In genomic region chr19:46764763-46765117, GRCm38 (mm10) we compare ENCODE assay signal across 10 mouse cellular contexts. TPM values are rescaled to one million over a fixed set of nuclear protein-coding genes. Genes with fewer than 3 reads are reported as not detected.
DNase-seq lines count a peak whose midpoint lies in the region; ATAC-seq and TF ChIP-seq lines count a peak whose summit lies in the region.
"Had no signal": no experiment of that assay in that cellular context is flagged by ENCODE, and none has a peak within 500 bp of the region (broad histone marks: within the 10 kb centered on the region; RNA-seq: fewer than 3 reads in every experiment).

No protein-coding gene starts in this region.

- no peak for TF ChIP-seq CTCF in brain, embryonic 14.5 days (IDR thresholded peaks at IDR 0.05; ENCODE audit: borderline replicate concordance, extremely low read depth, insufficient read depth, insufficient read length)

- 70% methylated on average over 9 of the region's 9 CpGs for WGBS in kidney, embryonic 16.5 days
- WGBS in forebrain, embryonic 13.5 days, result 49% methylated on average over 9 of the region's 9 CpGs
- WGBS in midbrain, embryonic 13.5 days, result 46% methylated on average over 9 of the region's 9 CpGs

- H3K4me1 ChIP-seq in kidney, embryonic 16.5 days (ENCODE audit: insufficient read depth, low read length), result peaks cover 22% of the 10 kb centered on the region
- H3K4me1 ChIP-seq in forebrain, embryonic 13.5 days, result peaks cover 33% of the 10 kb centered on the region
- H3K4me1 ChIP-seq in midbrain, embryonic 13.5 days (replicated peaks), result peaks cover 40% of the 10 kb centered on the region

- 0 out of 2 replicates have a peak, but pooled peaks cover 7% of the 10 kb centered on the region for H3K27me3 ChIP-seq in kidney, embryonic 16.5 days (ENCODE audit: insufficient read depth, low read length)
- H3K27me3 ChIP-seq in forebrain, embryonic 13.5 days, result peaks cover 26% of the 10 kb centered on the region
- peaks cover 18% of the 10 kb centered on the region for H3K27me3 ChIP-seq in midbrain, embryonic 13.5 days

- no peak for TF ChIP-seq POLR2A in brain, embryonic 14.5 days (IDR thresholded peaks at IDR 0.05; ENCODE audit: borderline replicate concordance, extremely low read depth, insufficient read depth, insufficient read length, poor library complexity, severe bottlenecking)

- H3K36me3 ChIP-seq in kidney, embryonic 16.5 days (ENCODE audit: insufficient read depth, low read length), result no peaks in the 10 kb centered on the region
- no peaks in the 10 kb centered on the region for H3K36me3 ChIP-seq in forebrain, embryonic 13.5 days (ENCODE audit: poor library complexity, severe bottlenecking)
- no peaks in the 10 kb centered on the region for H3K36me3 ChIP-seq in midbrain, embryonic 13.5 days
- H3K36me3 ChIP-seq: limb, embryonic 12.5 days had no signal

- H3K4me3 ChIP-seq in kidney, embryonic 16.5 days (ENCODE audit: low read length), result peak overlapping the region; percentile 89
- peak overlapping the region; percentile 25 for H3K4me3 ChIP-seq in forebrain, embryonic 13.5 days
- H3K4me3 ChIP-seq in midbrain, embryonic 13.5 days (replicated peaks), result peak overlapping the region; percentile 86
- H3K4me3 ChIP-seq: limb, embryonic 12.5 days had no signal

- H3K27ac ChIP-seq in kidney, embryonic 16.5 days (ENCODE audit: low read length), result no peak overlapping the region
- no peak overlapping the region for H3K27ac ChIP-seq in forebrain, embryonic 13.5 days
- H3K27ac ChIP-seq in midbrain, embryonic 13.5 days, result no peak overlapping the region
- H3K27ac ChIP-seq: limb, embryonic 12.5 days had no signal

- no peak for DNase-seq in kidney, adult 8-10 months
- peak; percentile 55 for DNase-seq in brain, embryonic 14.5 days (ENCODE audit: low read depth)
- DNase-seq in layer of hippocampus, postnatal 25 days (ENCODE audit: extremely low spot score in 1 of 2, low spot score in 1 of 2), result no peak
- no peak for DNase-seq in layer of hippocampus, postnatal 10 days (ENCODE audit: low spot score in 2 of 2)

- peak overlapping the region; percentile 99 for H3K4me2 ChIP-seq in kidney, embryonic 16.5 days (replicated peaks; ENCODE audit: low read depth, low read length)
- H3K4me2 ChIP-seq in forebrain, embryonic 13.5 days, result peak overlapping the region; percentile 99
- H3K4me2 ChIP-seq in midbrain, embryonic 13.5 days (replicated peaks), result peak overlapping the region; percentile 86

- ATAC-seq in kidney, embryonic 16.5 days (ENCODE audit: low FRiP score, low TSS enrichment), result no peak
- no peak for ATAC-seq in forebrain, embryonic 13.5 days
- no peak for ATAC-seq in midbrain, embryonic 13.5 days
- no peak for ATAC-seq in megakaryocyte, adult 5-6 weeks (ENCODE audit: poor library complexity, severe bottlenecking)
- ATAC-seq: activated CD4-positive, CD25-positive, alpha-beta regulatory T cell, adult 4 months had no signal

- no peak overlapping the region; the same call in 1 of the 2 replicates for H3K9ac ChIP-seq in kidney, embryonic 16.5 days (replicated peaks; ENCODE audit: low read length)
- 0 out of 2 replicates have a peak overlapping the region, but pooled peaks have one; percentile 26 for H3K9ac ChIP-seq in forebrain, embryonic 13.5 days
- H3K9ac ChIP-seq in midbrain, embryonic 13.5 days (replicated peaks), result peak overlapping the region; percentile 39
- H3K9ac ChIP-seq: limb, embryonic 12.5 days had no signal

- H3K9me3 ChIP-seq in kidney, embryonic 16.5 days (ENCODE audit: low read length), result no peaks in the 10 kb centered on the region
- H3K9me3 ChIP-seq in forebrain, embryonic 13.5 days (replicated peaks), result no peaks in the 10 kb centered on the region
- H3K9me3 ChIP-seq in midbrain, embryonic 13.5 days, result no peaks in the 10 kb centered on the region
- H3K9me3 ChIP-seq: limb, embryonic 12.5 days had no signal

RNA-seq across cellular contexts. Expression of gene Cnnm2, which starts 3.3 kb away (rescaled TPM):
- polyA plus RNA-seq in kidney, embryonic 16.5 days (2015; fragmentation: Nextera tagmentation; extraction: Ambion mirVana), result 7.3 and 7.9 TPM in 2 replicates
- 11.3 and 15.5 TPM in 2 replicates for polyA plus RNA-seq in brain, embryonic 14.5 days (2012; rRNA removed)
- 2.3 and 3.0 TPM in 2 replicates for polyA plus RNA-seq in forebrain, embryonic 13.5 days (2015; fragmentation: Nextera tagmentation; extraction: Ambion mirVana)
- 4.4 and 7.5 TPM in 2 replicates for polyA plus RNA-seq in midbrain, embryonic 13.5 days (2015; fragmentation: Nextera tagmentation; extraction: Ambion mirVana)
- total RNA-seq in layer of hippocampus, postnatal 25 days (2021), result 10 to 100 TPM; 36.5 TPM
- 3.9 and 6.9 TPM in 2 replicates for total RNA-seq in megakaryocyte, adult 5-6 weeks (2015)
- 2.4 and 4.3 TPM in 2 replicates for total RNA-seq in megakaryocyte, adult 5-6 weeks (2017)
- total RNA-seq in layer of hippocampus, postnatal 10 days (2021), result 10 to 100 TPM; 25.2 to 28.1 TPM

RNA-seq across cellular contexts. Expression of gene As3mt, which starts 57.5 kb away (rescaled TPM):
- polyA plus RNA-seq in kidney, embryonic 16.5 days (2015; fragmentation: Nextera tagmentation; extraction: Ambion mirVana), result 54.8 and 57.0 TPM in 2 replicates
- 13.4 and 16.9 TPM in 2 replicates for polyA plus RNA-seq in brain, embryonic 14.5 days (2012; rRNA removed)
- polyA plus RNA-seq in forebrain, embryonic 13.5 days (2015; fragmentation: Nextera tagmentation; extraction: Ambion mirVana), result 16.6 and 18.0 TPM in 2 replicates
- polyA plus RNA-seq in midbrain, embryonic 13.5 days (2015; fragmentation: Nextera tagmentation; extraction: Ambion mirVana), result 32.6 and 34.2 TPM in 2 replicates
- total RNA-seq in layer of hippocampus, postnatal 25 days (2021), result 10 to 100 TPM; 22.0 to 23.8 TPM
- 10.5 and 11.1 TPM in 2 replicates for total RNA-seq in megakaryocyte, adult 5-6 weeks (2015)
- total RNA-seq in megakaryocyte, adult 5-6 weeks (2017), result 20.5 and 21.0 TPM in 2 replicates
- total RNA-seq in layer of hippocampus, postnatal 10 days (2021), result 10 to 100 TPM; 13.4 to 16.7 TPM

Comparison
In these comparisons a context has a peak if more than half of its experiments do, and no peak if none do; other contexts are left out.
1. H3K4me3 ChIP-seq: peak in every context shown above with its lines; median percentile 89 in kidney, embryonic 16.5 days; 86 in midbrain, embryonic 13.5 days; 25 in forebrain, embryonic 13.5 days.